Mouse (Mus musculus): Measurements from ENCODE around the gene Parp4.

Parp4 gene

GRCm38 (mm10) chr14:56575416-56575815 is at the start of gene Parp4, which contains the start of gene Cenpj:
Gene Parp4, plus strand, starts transcription at chr14:56575619.
Gene Cenpj, minus strand, starts transcription at chr14:56575425.
- peak; percentile 95 to 97 for DNase-seq (ENCODE audit: inconsistent age in 2 of 2, low spot score in 1 of 2)

DNA sequence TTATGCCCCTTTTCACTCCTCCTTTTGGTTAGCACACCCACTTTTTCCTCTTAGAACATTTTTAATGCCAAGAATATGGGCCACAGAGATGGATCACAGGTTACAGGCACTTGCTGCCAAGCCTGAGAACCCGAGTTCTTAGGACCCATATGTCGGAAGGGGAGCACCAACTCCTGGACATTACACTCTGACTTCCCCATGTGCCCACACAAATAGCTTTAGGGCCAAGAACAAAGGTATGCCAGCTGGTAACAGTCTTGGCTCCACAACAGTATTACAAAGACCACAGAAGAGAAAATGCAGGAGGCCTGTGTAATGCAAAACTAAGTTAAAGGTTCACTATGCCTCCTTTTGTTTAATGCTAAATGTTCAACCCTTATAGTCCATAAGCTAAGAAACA is 44.6 kb upstream of the Parp4 start:
- DNase-seq (ENCODE audit: inconsistent age in 2 of 2, low spot score in 1 of 2) = no peak

DNA sequence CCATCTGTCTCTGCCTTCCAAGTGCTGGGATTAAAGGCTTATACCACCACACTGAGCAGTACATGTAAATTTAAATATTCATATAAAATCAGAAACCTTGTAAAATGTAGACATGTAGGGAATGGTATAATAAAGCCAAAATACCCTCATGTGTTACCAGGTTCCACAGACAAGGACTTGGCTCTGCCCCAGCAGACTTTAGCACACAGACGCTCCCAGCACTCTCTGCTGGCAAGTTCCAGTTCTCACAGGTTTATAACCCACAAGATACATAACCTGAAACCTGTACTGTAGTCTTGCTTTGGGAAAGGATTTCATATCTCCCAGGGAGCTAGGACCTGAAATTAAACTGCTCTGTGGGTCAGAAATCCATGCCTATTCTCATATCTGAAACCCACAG is 30.5 kb upstream of the Parp4 start:
- no peak for DNase-seq (ENCODE audit: inconsistent age in 2 of 2, low spot score in 1 of 2)

- no peak for DNase-seq (ENCODE audit: inconsistent age in 2 of 2, low spot score in 1 of 2)
Observed at GRCm38 (mm10) chr14:56545491-56545890, 29.9 kb upstream of the Parp4 start.

GRCm38 (mm10) chr14:56550960-56551359 is 24.5 kb upstream of the Parp4 start:
- DNase-seq (ENCODE audit: inconsistent age in 2 of 2, low spot score in 1 of 2) = no peak

- no peak for DNase-seq (ENCODE audit: inconsistent age in 2 of 2, low spot score in 1 of 2)
Observed at GRCm38 (mm10) chr14:56552924-56553323, 22.5 kb upstream of the Parp4 start.

DNA sequence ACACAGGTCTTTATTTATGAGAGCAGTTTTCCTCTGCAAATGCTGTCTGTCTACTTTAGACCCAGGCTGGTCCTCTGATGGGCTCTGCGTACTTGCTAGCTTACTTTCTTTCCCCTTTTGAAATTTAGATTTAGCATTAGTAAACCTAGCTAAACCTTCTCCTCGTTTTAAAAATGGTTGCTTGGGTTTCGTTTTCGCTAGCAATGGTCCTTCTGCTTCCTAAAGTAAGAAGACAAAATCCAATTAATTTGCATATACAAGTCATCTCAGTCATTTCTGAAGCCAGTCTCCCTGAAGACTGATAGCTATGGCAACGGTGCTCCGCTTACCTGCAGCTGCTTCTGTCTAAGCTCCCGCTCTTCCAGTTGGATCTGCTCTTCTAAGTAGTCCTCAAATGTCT is 22.1 kb upstream of the Parp4 start:
- no peak for DNase-seq (ENCODE audit: inconsistent age in 2 of 2, low spot score in 1 of 2)

DNA sequence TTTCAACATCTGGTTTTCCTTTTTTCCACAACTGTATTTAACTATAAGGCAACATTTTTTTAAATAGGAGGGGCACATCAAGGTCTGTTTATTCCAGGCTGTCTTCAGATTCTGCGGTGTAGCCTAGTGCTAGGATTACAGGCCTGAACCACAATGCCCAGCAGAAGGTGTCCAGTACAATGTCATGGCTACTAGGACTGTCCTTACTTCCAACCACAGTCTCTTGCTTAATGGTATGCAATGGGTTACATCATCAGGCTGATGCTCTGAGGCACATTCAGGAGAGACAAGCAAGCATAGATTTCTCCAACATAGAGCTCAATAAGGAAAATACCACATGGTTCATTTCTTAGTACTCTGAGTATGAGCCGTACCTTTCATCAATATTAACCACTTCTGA is 20.7 kb upstream of the Parp4 start:
- no peak for DNase-seq (ENCODE audit: inconsistent age in 2 of 2, low spot score in 1 of 2)

DNA sequence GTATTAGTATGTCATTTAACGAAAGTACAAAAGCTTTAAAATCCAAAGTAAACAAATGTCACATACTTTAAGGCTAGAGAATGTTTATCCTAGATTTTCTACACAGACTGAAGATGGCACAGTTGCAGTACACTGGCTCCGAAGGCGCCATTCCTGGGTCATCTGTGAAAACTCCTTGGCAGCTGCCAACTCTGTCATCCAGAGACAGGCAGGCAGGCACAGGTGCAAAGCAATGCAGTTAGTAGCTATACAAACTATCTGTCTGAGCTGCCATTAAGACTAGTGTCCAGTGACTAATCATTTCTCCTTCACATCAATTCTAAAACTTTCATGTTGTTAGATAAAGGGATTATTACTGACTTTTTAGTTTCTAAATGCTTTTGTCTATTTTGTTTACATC is 16.3 kb upstream of the Parp4 start:
- DNase-seq (ENCODE audit: inconsistent age in 2 of 2, low spot score in 1 of 2) = no peak

DNA sequence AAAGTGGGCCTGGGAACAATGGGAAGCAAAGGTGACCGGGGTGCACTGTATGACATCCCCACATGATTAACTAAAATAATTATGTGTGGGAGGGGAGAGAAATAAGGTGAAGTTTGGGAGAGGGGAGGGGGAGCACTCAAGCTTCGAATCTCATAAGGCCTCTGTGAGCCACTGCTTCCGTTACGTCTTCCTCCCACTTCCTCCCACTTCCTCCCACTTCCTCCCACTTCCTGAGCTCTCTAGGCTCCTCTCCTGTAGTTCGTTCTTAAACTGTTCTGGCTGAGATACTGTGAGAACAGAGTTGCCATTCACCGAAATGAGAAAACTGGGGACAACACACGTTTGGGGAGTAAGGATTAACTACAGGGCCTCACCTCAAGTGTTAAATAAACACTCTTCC is 7.9 kb upstream of the Parp4 start:
- DNase-seq (ENCODE audit: inconsistent age in 2 of 2, low spot score in 1 of 2) = no peak

DNA sequence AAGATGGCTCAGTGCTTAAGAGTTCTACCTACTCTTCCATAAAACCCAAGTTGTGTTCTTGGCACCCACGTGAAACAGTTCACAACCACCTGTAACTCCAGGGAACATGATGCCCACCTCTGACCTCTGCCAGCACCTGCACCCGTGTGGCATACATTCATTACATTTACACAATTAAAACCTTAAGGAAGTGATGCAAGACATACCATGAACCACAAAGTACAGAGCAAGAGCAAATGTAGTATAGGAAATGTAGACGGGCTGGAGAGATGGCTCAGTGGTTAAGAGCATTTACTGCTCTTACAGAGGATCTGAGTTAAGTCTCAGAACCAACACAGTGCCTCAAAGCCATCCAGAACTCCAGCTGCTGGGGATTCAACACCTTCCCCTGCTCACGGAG is 6.4 kb upstream of the Parp4 start:
- no peak for DNase-seq (ENCODE audit: inconsistent age in 2 of 2, low spot score in 1 of 2)

DNA sequence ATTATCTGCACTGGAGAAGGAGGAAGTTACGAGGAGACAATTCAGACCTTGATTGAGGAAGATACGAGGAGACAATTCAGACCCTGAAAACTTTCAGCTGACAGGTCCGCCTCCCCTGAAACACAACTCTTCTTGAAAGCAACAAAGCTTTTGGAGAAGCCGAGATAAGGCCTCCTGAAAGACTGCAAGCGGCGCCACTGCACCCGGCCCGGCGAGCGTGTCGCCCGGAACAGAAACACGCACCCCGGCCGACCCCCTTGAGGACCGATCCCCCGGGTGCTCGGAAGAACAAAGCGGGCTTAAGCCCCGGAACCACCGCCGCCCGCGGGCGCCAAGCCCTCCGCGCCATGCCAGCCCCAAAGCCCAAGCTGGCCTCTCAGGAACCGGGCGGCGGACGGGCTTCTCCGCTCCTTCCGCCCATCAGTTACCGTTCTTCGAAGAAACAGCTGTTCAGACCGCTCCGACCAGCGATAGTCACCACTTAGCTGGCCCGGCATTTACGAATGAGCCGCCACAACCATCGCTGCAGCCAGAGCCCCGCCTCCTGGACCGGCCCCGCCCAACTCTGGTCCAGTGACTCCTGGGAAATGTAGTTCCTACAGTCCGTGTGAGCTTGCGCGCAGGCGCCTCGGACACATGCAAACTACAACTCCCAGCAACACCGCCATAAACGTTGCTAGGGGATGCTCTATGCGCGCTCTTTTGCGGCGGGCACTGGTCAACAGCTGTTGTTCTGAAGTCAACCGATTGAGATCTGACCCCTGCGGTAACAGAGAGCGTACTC is 3.9 kb upstream of the Parp4 start:
- DNase-seq (ENCODE audit: inconsistent age in 2 of 2, low spot score in 1 of 2) = peak; percentile 97 to 98

- DNase-seq (ENCODE audit: inconsistent age in 2 of 2, low spot score in 1 of 2) = peak in 1 of 2 experiments; percentile 23
Observed at GRCm38 (mm10) chr14:56572546-56572945, 2.9 kb upstream of the Parp4 start.

DNA sequence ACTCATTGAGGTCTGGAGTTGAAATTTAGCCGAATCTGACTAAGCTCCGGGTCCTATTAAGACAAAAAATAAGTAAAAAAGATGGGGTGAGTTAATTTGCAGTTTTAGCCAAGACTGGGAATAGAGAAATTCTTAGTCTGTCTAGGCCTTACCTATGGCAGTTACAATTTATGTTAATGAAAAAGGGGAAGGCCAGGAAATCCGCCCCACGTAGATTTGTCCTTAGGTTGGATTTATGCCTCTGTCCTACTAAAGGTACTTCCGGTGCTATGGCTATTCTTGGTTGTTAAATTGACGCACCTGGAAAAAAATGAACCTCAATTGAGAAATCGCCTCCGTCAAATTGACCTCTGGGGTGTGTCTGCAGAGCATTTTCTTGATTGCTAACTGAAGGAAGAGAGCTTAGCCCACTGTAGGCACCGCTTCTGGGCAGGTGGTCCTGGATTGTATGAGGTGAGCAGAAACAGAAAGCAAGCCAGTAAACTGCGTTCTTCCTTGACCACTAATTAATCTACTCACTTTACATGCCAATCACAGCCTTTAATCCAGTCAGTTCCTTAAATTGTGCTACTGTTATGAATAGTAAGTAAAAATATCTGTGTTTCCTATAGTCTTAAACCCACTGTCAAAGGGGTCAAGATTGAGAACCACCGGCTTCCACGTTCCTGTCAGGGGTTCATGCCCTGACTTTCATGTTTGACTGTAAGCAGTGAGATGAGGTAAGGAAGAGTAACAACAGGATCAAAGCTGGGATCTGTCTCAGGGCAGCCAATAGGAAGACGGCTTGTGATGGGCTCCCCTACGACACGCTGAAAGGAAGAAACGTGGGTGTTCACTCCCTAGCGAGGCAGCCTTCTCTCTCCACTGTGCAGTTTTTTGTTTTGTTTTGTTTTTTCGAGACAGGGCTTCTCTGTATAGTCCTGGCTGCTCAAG is 816 bp downstream of the Parp4 start:
- peak in 1 of 2 experiments; percentile 66 for DNase-seq (ENCODE audit: inconsistent age in 2 of 2, low spot score in 1 of 2)

DNA sequence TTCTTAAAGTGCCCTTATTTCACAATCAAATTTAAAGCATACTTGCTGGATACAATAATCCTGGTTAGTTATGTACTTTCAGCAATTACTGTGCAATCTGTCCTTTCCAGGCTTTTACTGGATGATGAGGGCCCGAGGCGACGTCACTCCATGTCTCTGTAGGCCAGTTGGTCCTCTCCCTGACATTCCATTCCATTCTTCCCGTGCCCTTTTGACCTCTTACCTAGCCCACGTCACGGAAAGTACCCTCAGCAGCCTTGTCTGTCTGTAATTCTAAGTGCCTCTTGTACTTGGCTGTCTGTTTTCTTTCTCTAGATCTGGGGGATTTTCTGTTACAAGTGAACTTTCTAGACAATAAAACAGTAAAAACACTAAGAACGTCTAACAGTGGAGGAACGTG is 3.6 kb downstream of the Parp4 start:
- peak in 1 of 2 experiments; percentile 47 for DNase-seq (ENCODE audit: inconsistent age in 2 of 2, low spot score in 1 of 2)

DNA sequence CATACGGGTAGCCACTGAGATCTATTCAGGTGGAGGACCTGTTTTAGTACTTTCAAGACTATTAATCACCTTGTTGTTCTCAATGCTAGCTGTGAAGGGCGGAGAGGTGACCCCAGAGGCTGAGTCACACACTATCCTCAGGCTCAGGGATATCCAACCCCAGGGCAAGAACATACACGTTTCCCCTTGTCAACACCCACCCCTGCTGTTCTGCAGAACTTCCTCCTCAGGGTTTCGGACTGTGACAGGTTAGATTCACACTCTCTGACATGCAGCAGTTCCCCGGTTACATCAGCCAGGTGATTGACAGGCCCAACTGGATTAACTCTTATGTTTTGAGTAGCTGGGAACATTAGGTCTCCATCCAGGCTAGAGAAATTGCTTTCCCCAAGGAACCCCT is 5.7 kb downstream of the Parp4 start:
- DNase-seq (ENCODE audit: inconsistent age in 2 of 2, low spot score in 1 of 2) = peak in 1 of 2 experiments; percentile 70

DNA sequence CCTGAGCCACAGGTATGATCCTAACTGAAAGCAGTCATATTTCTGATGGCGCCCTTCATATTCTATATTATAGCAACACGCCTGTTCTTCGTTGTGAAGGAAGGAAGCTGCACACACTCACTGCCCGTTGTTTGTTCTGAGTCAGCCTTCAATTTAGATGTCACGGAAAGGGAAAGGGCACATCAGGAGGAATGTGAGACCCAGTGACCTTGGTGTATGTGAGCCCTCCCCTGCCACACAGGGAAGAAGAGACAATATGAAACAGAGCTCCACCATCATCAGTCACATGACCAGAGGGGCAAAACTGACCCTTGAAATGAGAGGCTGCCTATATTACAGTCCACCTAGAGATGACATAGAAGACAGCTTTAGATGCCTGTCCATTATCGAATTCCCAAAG is 6.9 kb downstream of the Parp4 start:
- DNase-seq (ENCODE audit: inconsistent age in 2 of 2, low spot score in 1 of 2) = peak in 1 of 2 experiments; percentile 59

GRCm38 (mm10) chr14:56592191-56592590 is 16.8 kb downstream of the Parp4 start:
- no peak for DNase-seq (ENCODE audit: inconsistent age in 2 of 2, low spot score in 1 of 2)

DNA sequence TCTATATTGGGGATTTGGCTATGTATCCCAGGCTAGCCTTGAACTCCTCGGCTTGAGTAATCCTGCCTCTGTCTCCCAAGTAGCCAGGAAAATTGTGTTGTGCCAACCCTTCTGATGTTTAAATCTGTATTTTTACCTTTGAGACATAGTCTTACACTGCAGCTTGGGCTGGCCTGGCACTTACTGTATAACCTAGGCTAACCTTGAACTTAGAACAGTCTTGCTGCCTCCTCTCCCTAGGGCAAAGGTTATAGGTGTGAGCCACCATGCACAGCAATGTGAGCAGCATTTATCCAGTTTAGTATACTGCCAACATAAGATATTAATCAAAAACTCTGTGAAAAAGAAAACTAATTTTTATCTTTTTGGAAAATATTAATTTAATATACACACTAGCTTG is 19.4 kb downstream of the Parp4 start:
- DNase-seq (ENCODE audit: inconsistent age in 2 of 2, low spot score in 1 of 2) = no peak

DNA sequence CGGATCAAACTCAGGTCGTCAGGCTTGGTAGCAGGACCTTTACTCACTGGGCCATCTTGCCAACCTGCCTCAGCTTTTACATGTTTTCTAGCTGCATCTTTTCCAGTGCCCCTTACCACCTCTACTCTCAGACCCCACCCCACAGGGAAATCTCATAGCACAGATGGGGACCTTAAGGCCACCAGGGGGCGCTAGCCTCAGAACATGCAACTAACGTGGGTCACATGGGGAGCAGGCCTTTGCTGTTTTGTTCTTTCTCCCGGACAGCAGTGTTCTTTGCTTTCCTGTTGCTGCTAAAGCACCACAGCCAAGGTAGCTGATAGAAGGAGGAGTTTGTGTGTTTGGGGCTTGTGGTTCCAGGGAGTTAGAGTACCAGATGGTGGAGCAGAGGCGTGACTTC is 23.3 kb downstream of the Parp4 start:
- DNase-seq (ENCODE audit: inconsistent age in 2 of 2, low spot score in 1 of 2) = peak; percentile 41 to 74

- no peak for DNase-seq (ENCODE audit: inconsistent age in 2 of 2, low spot score in 1 of 2)
Observed at GRCm38 (mm10) chr14:56602069-56602468, 26.6 kb downstream of the Parp4 start.

DNA sequence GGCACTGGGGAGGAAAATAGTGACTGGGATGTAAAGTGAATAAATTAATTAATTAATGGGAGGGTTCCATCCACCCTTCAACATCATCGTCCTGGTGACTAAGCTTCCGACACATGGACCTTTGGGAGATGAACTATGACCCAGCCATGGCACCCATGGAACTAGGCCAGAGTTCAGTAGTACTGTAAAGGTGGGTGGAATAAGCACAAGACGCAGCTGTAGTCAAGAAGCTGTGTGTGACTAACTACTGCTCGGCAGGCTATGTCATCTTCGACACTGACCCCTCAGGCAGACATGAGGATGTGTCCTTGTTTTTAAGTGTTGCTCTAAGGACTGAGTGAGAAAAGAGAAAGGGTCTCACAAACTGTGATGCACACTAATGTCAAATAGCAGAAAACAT is 29.0 kb downstream of the Parp4 start:
- no peak for DNase-seq (ENCODE audit: inconsistent age in 2 of 2, low spot score in 1 of 2)

Data from adrenal gland, adult (tissue).